Mouse (Mus musculus): ENCODE data around the gene C3. TPM values are rescaled to one million over a fixed set of nuclear protein-coding genes. Genes with fewer than 3 reads are reported as not detected.

C3 gene
- polyA plus RNA-seq, 1 experiment = 69.4 TPM

GRCm38 (mm10) chr17:57250461-57251160 lies 22.7 kb upstream of the C3 start:
- peak overlapping the region; percentile 89; the same call in 1 of the 2 replicates for H3K27ac ChIP-seq (ENCODE audit: insufficient read depth, low read depth, low read length)
- no peaks in the 10 kb centered on the region; the same call in 1 of the 2 replicates for H3K36me3 ChIP-seq (ENCODE audit: control insufficient read depth, insufficient read depth, low read length)
- peak overlapping the region; percentile 84 for H3K4me3 ChIP-seq (ENCODE audit: insufficient read depth, low read depth, low read length)
- WGBS = 3% methylated on average over 33 of the region's 33 CpGs
- DNase-seq = peak; percentile 69
- H3K27me3 ChIP-seq (replicated peaks; ENCODE audit: control insufficient read depth, insufficient read depth, low read length) = no peaks in the 10 kb centered on the region
- TF ChIP-seq POLR2A (IDR thresholded peaks at IDR 0.05; ENCODE audit: low read depth, low read length) (no peak), CTCF (conservative IDR thresholded peaks at IDR 0.05; ENCODE audit: insufficient read depth, insufficient read length, low read depth, low read length) (no peak)
- peaks cover 10% of the 10 kb centered on the region; the same call in 1 of the 2 replicates for H3K4me1 ChIP-seq (ENCODE audit: control insufficient read depth, insufficient read depth, low read length)

GRCm38 (mm10) chr17:57249186-57250181 lies 21.5 kb upstream of the C3 start, which contains the start of gene Trip10:
Gene Trip10, plus strand, starts transcription at chr17:57249455.
- TF ChIP-seq CTCF (conservative IDR thresholded peaks at IDR 0.05; ENCODE audit: insufficient read depth, insufficient read length, low read depth, low read length) = 0 out of 2 replicates have a peak, but pooled peaks have one; percentile 16
- TF ChIP-seq POLR2A (IDR thresholded peaks at IDR 0.05; ENCODE audit: low read depth, low read length) = peak; percentile 65
- H3K4me1 ChIP-seq (ENCODE audit: control insufficient read depth, insufficient read depth, low read length) = peaks cover 10% of the 10 kb centered on the region; the same call in 1 of the 2 replicates
- peak within 1 kb of the TSS; percentile 89 for H3K27ac ChIP-seq (ENCODE audit: insufficient read depth, low read depth, low read length)
- WGBS = under 1% methylated on average over 52 of the region's 52 CpGs
- H3K36me3 ChIP-seq (ENCODE audit: control insufficient read depth, insufficient read depth, low read length) = no peaks in the 10 kb centered on the region
- H3K4me3 ChIP-seq (ENCODE audit: insufficient read depth, low read depth, low read length) = peak within 1 kb of the TSS; percentile 84
- DNase-seq = peak; percentile 98
- no peaks in the 10 kb centered on the region for H3K27me3 ChIP-seq (replicated peaks; ENCODE audit: control insufficient read depth, insufficient read depth, low read length)

- Histone ChIP-seq H3K4me3 (ENCODE audit: insufficient read depth, low read depth, low read length) (peak overlapping the region; percentile 67), H3K36me3 (ENCODE audit: control insufficient read depth, insufficient read depth, low read length) (no peaks in the 10 kb centered on the region), H3K4me1 (ENCODE audit: control insufficient read depth, insufficient read depth, low read length) (peaks cover 10% of the 10 kb centered on the region; the same call in 1 of the 2 replicates), H3K27me3 (replicated peaks; ENCODE audit: control insufficient read depth, insufficient read depth, low read length) (no peaks in the 10 kb centered on the region), H3K27ac (ENCODE audit: insufficient read depth, low read depth, low read length) (peak overlapping the region; percentile 83)
- DNase-seq = no peak
- TF ChIP-seq POLR2A (IDR thresholded peaks at IDR 0.05; ENCODE audit: low read depth, low read length) (no peak), CTCF (conservative IDR thresholded peaks at IDR 0.05; ENCODE audit: insufficient read depth, insufficient read length, low read depth, low read length) (0 out of 2 replicates have a peak, but pooled peaks have one; percentile 2)
- WGBS = 3% methylated on average over 13 of the region's 13 CpGs
These were observed 20.8 kb upstream of the C3 start for GRCm38 (mm10) chr17:57248771-57249170.

- TF ChIP-seq CTCF (conservative IDR thresholded peaks at IDR 0.05; ENCODE audit: insufficient read depth, insufficient read length, low read depth, low read length) = peak; percentile 83
- no peak for TF ChIP-seq POLR2A (IDR thresholded peaks at IDR 0.05; ENCODE audit: low read depth, low read length)
- H3K27me3 ChIP-seq (replicated peaks; ENCODE audit: control insufficient read depth, insufficient read depth, low read length) = no peaks in the 10 kb centered on the region
- peak within 1 kb of the TSS; percentile 83 for H3K27ac ChIP-seq (ENCODE audit: insufficient read depth, low read depth, low read length)
- under 1% methylated on average over 12 of the region's 12 CpGs for WGBS
- peak; percentile 94 for DNase-seq
- H3K4me1 ChIP-seq (ENCODE audit: control insufficient read depth, insufficient read depth, low read length) = peaks cover 10% of the 10 kb centered on the region; the same call in 1 of the 2 replicates
- peak within 1 kb of the TSS; percentile 84 for H3K4me3 ChIP-seq (ENCODE audit: insufficient read depth, low read depth, low read length)
- H3K36me3 ChIP-seq (ENCODE audit: control insufficient read depth, insufficient read depth, low read length) = no peaks in the 10 kb centered on the region
These were observed 20.3 kb upstream of the C3 start, which contains the start of gene Gpr108 for GRCm38 (mm10) chr17:57248201-57248699. Gene Gpr108, minus strand, starts transcription at chr17:57248446.

GRCm38 (mm10) chr17:57247393-57248200 lies 19.7 kb upstream of the C3 start:
- Histone ChIP-seq H3K27ac (ENCODE audit: insufficient read depth, low read depth, low read length) (peak overlapping the region; percentile 83), H3K4me3 (ENCODE audit: insufficient read depth, low read depth, low read length) (peak overlapping the region; percentile 67), H3K36me3 (ENCODE audit: control insufficient read depth, insufficient read depth, low read length) (peaks cover 2% of the 10 kb centered on the region; the same call in 1 of the 2 replicates), H3K4me1 (ENCODE audit: control insufficient read depth, insufficient read depth, low read length) (peaks cover 10% of the 10 kb centered on the region; the same call in 1 of the 2 replicates), H3K27me3 (replicated peaks; ENCODE audit: control insufficient read depth, insufficient read depth, low read length) (no peaks in the 10 kb centered on the region)
- WGBS = under 1% methylated on average over 46 of the region's 46 CpGs
- peak; percentile 99 for DNase-seq
- TF ChIP-seq POLR2A (IDR thresholded peaks at IDR 0.05; ENCODE audit: low read depth, low read length) (peak; percentile 76), CTCF (conservative IDR thresholded peaks at IDR 0.05; ENCODE audit: insufficient read depth, insufficient read length, low read depth, low read length) (no peak)
